ENCODE assay signal across 9 mouse cellular contexts in genomic region chr5:106783864-106784609, GRCm38 (mm10).
DNase-seq lines count a peak whose midpoint lies in the region; ATAC-seq lines count a peak whose summit lies in the region.
"Had no signal": no experiment of that assay in that cellular context is flagged by ENCODE, and none has a peak within 500 bp of the region (broad histone marks: within the 10 kb centered on the region; RNA-seq: fewer than 3 reads in every experiment).

No protein-coding gene starts in this region.

- peaks cover 2 to 4% of the 10 kb centered on the region in 2 experiments for H3K4me1 ChIP-seq in heart, embryonic 14.5 days (ENCODE audit: control insufficient read depth in 2 of 2, insufficient read depth in 2 of 2, low read length in 2 of 2)
- H3K4me1 ChIP-seq in hindbrain, embryonic 15.5 days (replicated peaks) = peaks cover 6% of the 10 kb centered on the region; the same call in 1 of the 2 replicates
- peaks cover 6% of the 10 kb centered on the region; the same call in 1 of the 2 replicates for H3K4me1 ChIP-seq in midbrain, embryonic 11.5 days (ENCODE audit: control insufficient read depth, insufficient read depth, low read length)

- 9% methylated on average over 11 of the region's 11 CpGs for WGBS in heart, embryonic 14.5 days
- WGBS in hindbrain, embryonic 15.5 days = 23% methylated on average over 11 of the region's 11 CpGs
- WGBS in midbrain, embryonic 11.5 days = 17% methylated on average over 11 of the region's 11 CpGs

- peak overlapping the region; percentile 83 for H3K4me2 ChIP-seq in heart, embryonic 14.5 days (ENCODE audit: low read length)
- H3K4me2 ChIP-seq in hindbrain, embryonic 15.5 days = peak overlapping the region; percentile 50
- H3K4me2 ChIP-seq in midbrain, embryonic 11.5 days = peak overlapping the region; percentile 34

- DNase-seq in heart, adult 8-10 months (ENCODE audit: low spot score) = no peak
- peak; percentile 51 for DNase-seq in embryo, embryonic 9.5 days (ENCODE audit: extremely low spot score)
- no peak for DNase-seq in midbrain, embryonic 11.5 days (ENCODE audit: low spot score, missing footprints)
- no peak for DNase-seq in cerebellum, adult 11 months
- no peak for DNase-seq in adrenal gland, adult 8-10 months
- DNase-seq in right cerebral cortex, adult 2 months (ENCODE audit: low spot score in 2 of 2) = no peak
- DNase-seq: kidney, postnatal 14 days had no signal

- no peak overlapping the region for H3K27ac ChIP-seq in heart, embryonic 14.5 days (replicated peaks in 1 of 2; ENCODE audit: control insufficient read depth in 1 of 2, insufficient read depth in 1 of 2, low read depth in 2 of 2, low read length in 2 of 2)
- H3K27ac ChIP-seq in hindbrain, embryonic 15.5 days (replicated peaks) = no peak overlapping the region
- H3K27ac ChIP-seq in midbrain, embryonic 11.5 days (ENCODE audit: low read depth, low read length) = no peak overlapping the region

- peak overlapping the region; percentile 13 to 35 for H3K4me3 ChIP-seq in heart, embryonic 14.5 days (ENCODE audit: control insufficient read depth in 1 of 2, insufficient read depth in 1 of 2, low read depth in 1 of 2, low read length in 2 of 2)
- H3K4me3 ChIP-seq in hindbrain, embryonic 15.5 days = 0 out of 2 replicates have a peak overlapping the region, but pooled peaks have one; percentile 2
- H3K4me3 ChIP-seq in midbrain, embryonic 11.5 days (ENCODE audit: low read depth, low read length) = no peak overlapping the region

- peak overlapping the region; percentile 58; the same call in 1 of the 2 replicates for H3K9ac ChIP-seq in heart, embryonic 14.5 days (ENCODE audit: low read length)
- no peak overlapping the region for H3K9ac ChIP-seq in hindbrain, embryonic 15.5 days
- no peak overlapping the region for H3K9ac ChIP-seq in midbrain, embryonic 11.5 days (ENCODE audit: low read length)

- H3K36me3 ChIP-seq in heart, embryonic 14.5 days (ENCODE audit: control insufficient read depth, insufficient read depth, low read length) = no peaks in the 10 kb centered on the region
- H3K36me3 ChIP-seq in hindbrain, embryonic 15.5 days = no peaks in the 10 kb centered on the region
- no peaks in the 10 kb centered on the region for H3K36me3 ChIP-seq in midbrain, embryonic 11.5 days (ENCODE audit: control insufficient read depth, insufficient read depth, low read length)

- H3K9me3 ChIP-seq in heart, embryonic 14.5 days (ENCODE audit: control insufficient read depth, low read length) = no peaks in the 10 kb centered on the region
- no peaks in the 10 kb centered on the region for H3K9me3 ChIP-seq in hindbrain, embryonic 15.5 days
- no peaks in the 10 kb centered on the region for H3K9me3 ChIP-seq in midbrain, embryonic 11.5 days (ENCODE audit: control insufficient read depth, low read length)

- ATAC-seq in heart, embryonic 14.5 days (ENCODE audit: insufficient number of reproducible peaks, insufficient read depth, low FRiP score, low read depth) = no peak; the same call in 1 of the 2 replicates
- ATAC-seq in hindbrain, embryonic 15.5 days (ENCODE audit: low FRiP score, low read depth) = peak; percentile 11; the same call in 1 of the 2 replicates
- 0 out of 2 replicates have a peak, but pooled peaks have one; percentile 19 for ATAC-seq in midbrain, embryonic 11.5 days (ENCODE audit: low FRiP score)

- no peaks in the 10 kb centered on the region for H3K27me3 ChIP-seq in heart, embryonic 14.5 days (ENCODE audit: control insufficient read depth, insufficient read depth, low read length)
- H3K27me3 ChIP-seq in hindbrain, embryonic 15.5 days = no peaks in the 10 kb centered on the region
- H3K27me3 ChIP-seq in midbrain, embryonic 11.5 days (ENCODE audit: control insufficient read depth, insufficient read depth, low read length) = no peaks in the 10 kb centered on the region
